11 mouse cellular contexts compared by ENCODE assay signal in the genomic region with DNA sequence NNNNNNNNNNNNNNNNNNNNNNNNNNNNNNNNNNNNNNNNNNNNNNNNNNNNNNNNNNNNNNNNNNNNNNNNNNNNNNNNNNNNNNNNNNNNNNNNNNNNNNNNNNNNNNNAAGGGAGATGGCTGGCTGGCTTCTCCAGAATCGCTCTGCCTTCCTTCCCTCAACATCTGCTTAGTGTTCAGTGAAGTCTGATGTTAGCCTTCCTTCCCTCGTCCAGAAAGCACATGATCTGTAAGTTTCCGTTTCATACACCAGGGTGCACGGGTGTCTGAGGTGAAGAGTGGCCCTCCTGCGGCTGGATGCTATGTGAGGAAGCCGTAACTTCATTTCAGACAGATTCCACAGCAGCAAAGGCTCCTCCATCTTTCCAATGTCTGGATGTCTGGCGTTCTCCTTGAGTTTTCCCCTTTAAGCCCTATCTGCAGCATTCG. TPM values are rescaled to one million over a fixed set of nuclear protein-coding genes. Genes with fewer than 3 reads are reported as not detected.
DNase-seq lines count a peak whose midpoint lies in the region; ATAC-seq and TF ChIP-seq lines count a peak whose summit lies in the region.
"Had no signal": no experiment of that assay in that cellular context is flagged by ENCODE, and none has a peak within 500 bp of the region (broad histone marks: within the 10 kb centered on the region; RNA-seq: fewer than 3 reads in every experiment).

No protein-coding gene starts in this region.

- H3K36me3 ChIP-seq in heart, embryonic 12.5 days = no peaks in the 10 kb centered on the region
- H3K36me3 ChIP-seq in midbrain, postnatal 0 days (ENCODE audit: insufficient read depth, low read length) = no peaks in the 10 kb centered on the region
- H3K36me3 ChIP-seq in midbrain, embryonic 15.5 days (replicated peaks) = no peaks in the 10 kb centered on the region
- H3K36me3 ChIP-seq in limb, embryonic 12.5 days = no peaks in the 10 kb centered on the region
- H3K36me3 ChIP-seq: neural tube, embryonic 12.5 days had no signal

- peak overlapping the region; percentile 49; the same call in 1 of the 2 replicates for H3K27ac ChIP-seq in heart, embryonic 12.5 days (ENCODE audit: poor library complexity, severe bottlenecking)
- H3K27ac ChIP-seq in midbrain, postnatal 0 days (ENCODE audit: low read depth, low read length) = no peak overlapping the region
- no peak overlapping the region for H3K27ac ChIP-seq in midbrain, embryonic 15.5 days
- peak overlapping the region; percentile 35; the same call in 1 of the 2 replicates for H3K27ac ChIP-seq in limb, embryonic 12.5 days
- H3K27ac ChIP-seq: neural tube, embryonic 12.5 days had no signal

- no peak overlapping the region for H3K9ac ChIP-seq in heart, embryonic 12.5 days
- H3K9ac ChIP-seq in midbrain, postnatal 0 days (replicated peaks; ENCODE audit: low read length, poor library complexity, severe bottlenecking) = no peak overlapping the region
- H3K9ac ChIP-seq in midbrain, embryonic 15.5 days = no peak overlapping the region
- no peak overlapping the region for H3K9ac ChIP-seq in limb, embryonic 12.5 days (replicated peaks)
- H3K9ac ChIP-seq: neural tube, embryonic 12.5 days had no signal

- no peak for DNase-seq in heart, postnatal 25 days (ENCODE audit: low spot score)
- no peak for DNase-seq in midbrain, postnatal 0 days (ENCODE audit: low spot score)
- peak; percentile 17 for DNase-seq in thymus, postnatal 25 days
- no peak for DNase-seq in adrenal gland, postnatal 10 days
- no peak for DNase-seq in neural tube, embryonic 10.5 days (ENCODE audit: extremely low spot score, low spot score)
- DNase-seq: gastrocnemius, postnatal 14 days; lung, adult 18-20 months had no signal

- WGBS in heart, embryonic 12.5 days = 47% methylated on average over 8 of the region's 8 CpGs
- WGBS in midbrain, postnatal 0 days = 85% methylated on average over 8 of the region's 8 CpGs
- 85% methylated on average over 8 of the region's 8 CpGs for WGBS in midbrain, embryonic 15.5 days
- 43% methylated on average over 8 of the region's 8 CpGs for whole genome bisulfite sequencing in limb, embryonic 12.5 days

- no peaks in the 10 kb centered on the region for H3K27me3 ChIP-seq in heart, embryonic 12.5 days (replicated peaks)
- no peaks in the 10 kb centered on the region for H3K27me3 ChIP-seq in midbrain, postnatal 0 days (ENCODE audit: insufficient read depth, low read length)
- H3K27me3 ChIP-seq in midbrain, embryonic 15.5 days (replicated peaks) = no peaks in the 10 kb centered on the region
- no peaks in the 10 kb centered on the region for H3K27me3 ChIP-seq in limb, embryonic 12.5 days
- H3K27me3 ChIP-seq: neural tube, embryonic 12.5 days had no signal

- no peak for ATAC-seq in heart, embryonic 12.5 days (ENCODE audit: insufficient number of reproducible peaks, low FRiP score)
- ATAC-seq in midbrain, postnatal 0 days (ENCODE audit: low FRiP score) = 0 out of 2 replicates have a peak, but pooled peaks have one; percentile 49
- no peak for ATAC-seq in midbrain, embryonic 15.5 days (replicated peaks)
- no peak for ATAC-seq in limb, embryonic 12.5 days (ENCODE audit: insufficient number of reproducible peaks, insufficient read depth, low FRiP score, low TSS enrichment, low read depth)

- no peak for TF ChIP-seq CTCF in midbrain, postnatal 0 days (IDR thresholded peaks at IDR 0.05)

- peaks cover 16% of the 10 kb centered on the region for H3K4me1 ChIP-seq in heart, embryonic 12.5 days (replicated peaks)
- peaks cover 4% of the 10 kb centered on the region; the same call in 1 of the 2 replicates for H3K4me1 ChIP-seq in midbrain, postnatal 0 days (ENCODE audit: insufficient read depth, low read length)
- no peaks in the 10 kb centered on the region; the same call in 1 of the 2 replicates for H3K4me1 ChIP-seq in midbrain, embryonic 15.5 days
- peaks cover 36% of the 10 kb centered on the region for H3K4me1 ChIP-seq in limb, embryonic 12.5 days (replicated peaks)

- peak overlapping the region; percentile 65 for H3K4me2 ChIP-seq in heart, embryonic 12.5 days
- H3K4me2 ChIP-seq in midbrain, postnatal 0 days (ENCODE audit: low read depth, low read length, poor library complexity, severe bottlenecking) = no peak overlapping the region
- no peak overlapping the region for H3K4me2 ChIP-seq in midbrain, embryonic 15.5 days
- peak overlapping the region; percentile 56 for H3K4me2 ChIP-seq in limb, embryonic 12.5 days
- H3K4me2 ChIP-seq: neural tube, embryonic 12.5 days had no signal

- H3K9me3 ChIP-seq in heart, embryonic 12.5 days (replicated peaks) = no peaks in the 10 kb centered on the region
- H3K9me3 ChIP-seq in midbrain, postnatal 0 days (ENCODE audit: low read length) = no peaks in the 10 kb centered on the region
- no peaks in the 10 kb centered on the region for H3K9me3 ChIP-seq in midbrain, embryonic 15.5 days
- no peaks in the 10 kb centered on the region for H3K9me3 ChIP-seq in limb, embryonic 12.5 days
- H3K9me3 ChIP-seq: neural tube, embryonic 12.5 days had no signal

- intact Hi-C loops in heart, postnatal 25 days (cut with DNase I) = no loop called here

- H3K4me3 ChIP-seq in heart, embryonic 12.5 days = no peak overlapping the region; the same call in 1 of the 2 replicates
- no peak overlapping the region for H3K4me3 ChIP-seq in midbrain, postnatal 0 days (ENCODE audit: low read depth, low read length)
- H3K4me3 ChIP-seq in midbrain, embryonic 15.5 days = no peak overlapping the region
- no peak overlapping the region for H3K4me3 ChIP-seq in limb, embryonic 12.5 days (replicated peaks)
- H3K4me3 ChIP-seq: neural tube, embryonic 12.5 days had no signal

RNA-seq across cellular contexts. Expression of gene Cyp2u1, which starts 32.1 kb away (rescaled TPM):
- 8.2 and 8.5 TPM in 2 replicates for polyA plus RNA-seq in heart, embryonic 12.5 days (2016; fragmentation: Nextera tagmentation; extraction: Ambion mirVana)
- 10 to 100 TPM; 33.7 to 34.8 TPM for total RNA-seq in heart, postnatal 25 days (2021)
- total RNA-seq in midbrain, postnatal 0 days (2014; rRNA removed) = 15.2 and 17.6 TPM in 2 replicates
- 14.0 and 14.3 TPM in 2 replicates for polyA plus RNA-seq in midbrain, postnatal 0 days (2015; fragmentation: Nextera tagmentation; extraction: Ambion mirVana)
- polyA plus RNA-seq in midbrain, embryonic 15.5 days (2015; fragmentation: Nextera tagmentation; extraction: Ambion mirVana) = 7.3 and 8.1 TPM in 2 replicates
- polyA plus RNA-seq in limb, embryonic 12.5 days (2016; fragmentation: Nextera tagmentation; extraction: Ambion mirVana) = 2.0 and 2.4 TPM in 2 replicates
- total RNA-seq in adrenal gland, postnatal 10 days (2021) = 10 to 100 TPM; 15.7 to 23.9 TPM

Comparison
In these comparisons a context has a peak if more than half of its experiments do, and no peak if none do; other contexts are left out.
1. H3K27ac ChIP-seq: peak in heart, embryonic 12.5 days (single experiment) and limb, embryonic 12.5 days (single experiment); none in midbrain, postnatal 0 days (single experiment) and midbrain, embryonic 15.5 days (single experiment).
2. H3K4me2 ChIP-seq: peak in heart, embryonic 12.5 days (single experiment) and limb, embryonic 12.5 days (single experiment); none in midbrain, postnatal 0 days (single experiment) and midbrain, embryonic 15.5 days (single experiment).